Mouse (Mus musculus): Measurements from ENCODE around the gene Pcx.

GRCm38 (mm10) chr19:4535922-4536321, 25.6 kb downstream of the Pcx start:
- TF ChIP-seq GATA1 (IDR thresholded peaks at IDR 0.05; ENCODE audit: borderline replicate concordance, low read length): no peak
- no peak for TF ChIP-seq FLI1 (IDR thresholded peaks at IDR 0.05; ENCODE audit: low read length)

All from megakaryocyte, embryonic 14.5 days (primary cell).